Mouse (Mus musculus): Measurements from ENCODE around the gene Aph1b. TPM values are rescaled to one million over a fixed set of nuclear protein-coding genes. Genes with fewer than 3 reads are reported as not detected.

The Aph1b gene
- total RNA-seq, 2 experiments from 2014 or later: not detected

- no peak for ATAC-seq (replicated peaks; ENCODE audit: low FRiP score, low TSS enrichment, poor library complexity, severe bottlenecking)
These were observed 42.4 kb downstream of the Aph1b start for GRCm38 (mm10) chr9:66752849-66753248.

GRCm38 (mm10) chr9:66748390-66748789 is 46.9 kb downstream of the Aph1b start:
- no peak for ATAC-seq (replicated peaks; ENCODE audit: low FRiP score, low TSS enrichment, poor library complexity, severe bottlenecking)

- ATAC-seq (replicated peaks; ENCODE audit: low FRiP score, low TSS enrichment, poor library complexity, severe bottlenecking): no peak
These were observed 50.8 kb downstream of the Aph1b start for GRCm38 (mm10) chr9:66744531-66744930.

- ATAC-seq (replicated peaks; ENCODE audit: low FRiP score, low TSS enrichment, poor library complexity, severe bottlenecking): no peak
These were observed 55.8 kb downstream of the Aph1b start for GRCm38 (mm10) chr9:66739516-66739915.

GRCm38 (mm10) chr9:66736551-66736950 is 58.7 kb downstream of the Aph1b start:
- no peak for ATAC-seq (replicated peaks; ENCODE audit: low FRiP score, low TSS enrichment, poor library complexity, severe bottlenecking)

GRCm38 (mm10) chr9:66736016-66736415 is 59.3 kb downstream of the Aph1b start:
- ATAC-seq (replicated peaks; ENCODE audit: low FRiP score, low TSS enrichment, poor library complexity, severe bottlenecking): no peak

GRCm38 (mm10) chr9:66735122-66735521 is 60.2 kb downstream of the Aph1b start:
- no peak for ATAC-seq (replicated peaks; ENCODE audit: low FRiP score, low TSS enrichment, poor library complexity, severe bottlenecking)

GRCm38 (mm10) chr9:66734568-66734967 is 60.7 kb downstream of the Aph1b start:
- no peak for ATAC-seq (replicated peaks; ENCODE audit: low FRiP score, low TSS enrichment, poor library complexity, severe bottlenecking)

GRCm38 (mm10) chr9:66732791-66733691 is 62.2 kb downstream of the Aph1b start:
- no peak for ATAC-seq (replicated peaks; ENCODE audit: low FRiP score, low TSS enrichment, poor library complexity, severe bottlenecking)

GRCm38 (mm10) chr9:66731284-66731683 is 64.0 kb downstream of the Aph1b start:
- no peak for ATAC-seq (replicated peaks; ENCODE audit: low FRiP score, low TSS enrichment, poor library complexity, severe bottlenecking)

GRCm38 (mm10) chr9:66730556-66730955 is 64.7 kb downstream of the Aph1b start:
- no peak for ATAC-seq (replicated peaks; ENCODE audit: low FRiP score, low TSS enrichment, poor library complexity, severe bottlenecking)

- no peak for ATAC-seq (replicated peaks; ENCODE audit: low FRiP score, low TSS enrichment, poor library complexity, severe bottlenecking)
These were observed 68.0 kb downstream of the Aph1b start for GRCm38 (mm10) chr9:66727333-66727732.

- ATAC-seq (replicated peaks; ENCODE audit: low FRiP score, low TSS enrichment, poor library complexity, severe bottlenecking): no peak
These were observed 69.7 kb downstream of the Aph1b start for GRCm38 (mm10) chr9:66725591-66725990.

Other genes starting within 250 kb of the Aph1b start
- 39.0 and 59.5 TPM in 2 replicates for gene Usp3, start 202.3 kb downstream of the Aph1b start, total RNA-seq (2014; fragmentation: Nextera tagmentation)
- gene Usp3, start 202.3 kb downstream of the Aph1b start, total RNA-seq (2017): 29.6 and 32.4 TPM in 2 replicates
- not detected in 2 replicates for gene Car12, start 81.8 kb downstream of the Aph1b start, total RNA-seq (2014; fragmentation: Nextera tagmentation)
- gene Car12, start 81.8 kb downstream of the Aph1b start, total RNA-seq (2017): 1.1 TPM in 1 of 2 replicates, not detected in the other
- not detected in 2 replicates for gene Gm10647, start 1.5 kb upstream of the Aph1b start, total RNA-seq (2014; fragmentation: Nextera tagmentation)
- gene Gm10647, start 1.5 kb upstream of the Aph1b start, total RNA-seq (2017): not detected in 2 replicates
- 1.8 TPM in 1 of 2 replicates, not detected in the other for gene Aph1c, start 39.2 kb upstream of the Aph1b start, total RNA-seq (2014; fragmentation: Nextera tagmentation)
- 0.50 and 0.80 TPM in 2 replicates for gene Aph1c, start 39.2 kb upstream of the Aph1b start, total RNA-seq (2017)
- 45.9 and 52.1 TPM in 2 replicates for gene Rab8b, start 124.2 kb upstream of the Aph1b start, total RNA-seq (2014; fragmentation: Nextera tagmentation)
- 81.6 and 90.4 TPM in 2 replicates for gene Rab8b, start 124.2 kb upstream of the Aph1b start, total RNA-seq (2017)
- 858 and 1,123 TPM in 2 replicates for gene Rps27l, start 150.6 kb upstream of the Aph1b start, total RNA-seq (2014; fragmentation: Nextera tagmentation)
- gene Rps27l, start 150.6 kb upstream of the Aph1b start, total RNA-seq (2017): 286 and 317 TPM in 2 replicates
- 12.5 and 13.7 TPM in 2 replicates for gene Lactb, start 180.0 kb upstream of the Aph1b start, total RNA-seq (2014; fragmentation: Nextera tagmentation)
- gene Lactb, start 180.0 kb upstream of the Aph1b start, total RNA-seq (2017): 20.3 and 24.9 TPM in 2 replicates

All from megakaryocyte-erythroid progenitor cell, adult 5-6 weeks (primary cell).